Mouse (Mus musculus) brain, embryonic 18.5 days (tissue): Measurements from ENCODE around the gene Ccl22.
A peak's percentile ranks its signal among the peaks of the same experiment; 100 is the strongest.

Experiments used
- DNase-seq: peaks from one replicate; pipeline ENCODE4 v3.0.0-alpha.2; 2012; ENCODE audit warnings: low read depth, low spot score

The Ccl22 gene

GRCm38 (mm10) chr8:94734735-94735350, 10.5 kb upstream of the Ccl22 start:
- DNase-seq = no peak

DNA sequence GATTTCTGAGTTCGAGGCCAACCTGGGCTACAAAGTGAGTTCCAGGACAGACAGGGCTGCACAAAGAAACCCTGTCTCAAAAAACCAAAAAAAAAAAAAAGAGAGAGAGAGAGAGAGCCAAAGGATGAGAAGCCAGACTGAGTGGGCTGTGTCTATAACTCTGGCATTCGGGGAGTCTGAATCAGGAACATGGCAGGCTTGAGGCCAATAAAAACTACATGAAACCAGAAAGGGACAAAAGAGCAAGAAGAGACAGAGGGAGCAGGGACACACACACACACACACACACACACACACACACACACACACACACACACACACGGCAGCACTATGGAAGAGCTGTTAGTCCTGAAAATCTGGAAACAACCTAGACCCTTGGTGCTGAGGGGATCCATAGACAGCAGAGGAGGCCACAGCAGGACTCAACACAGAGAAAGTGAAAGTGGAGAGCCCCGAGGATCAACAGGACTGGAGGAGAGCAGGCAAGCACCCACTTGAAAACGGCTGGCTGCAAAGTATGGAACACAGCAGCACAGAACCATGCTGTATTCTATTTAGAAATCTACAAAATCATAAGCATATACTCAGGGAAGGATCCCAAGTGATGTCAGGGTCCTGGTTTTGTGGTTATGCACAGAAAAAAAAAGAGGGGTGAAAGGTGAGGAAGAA, 9.8 kb upstream of the Ccl22 start:
- DNase-seq = no peak

- no peak for DNase-seq
These were observed 5.6 kb upstream of the Ccl22 start for GRCm38 (mm10) chr8:94739829-94740228.

GRCm38 (mm10) chr8:94740591-94740990, 4.8 kb upstream of the Ccl22 start:
- no peak for DNase-seq

- DNase-seq = no peak
These were observed 3.7 kb upstream of the Ccl22 start for GRCm38 (mm10) chr8:94741726-94742125.

GRCm38 (mm10) chr8:94744484-94744883, 906 bp upstream of the Ccl22 start:
- no peak for DNase-seq

DNA sequence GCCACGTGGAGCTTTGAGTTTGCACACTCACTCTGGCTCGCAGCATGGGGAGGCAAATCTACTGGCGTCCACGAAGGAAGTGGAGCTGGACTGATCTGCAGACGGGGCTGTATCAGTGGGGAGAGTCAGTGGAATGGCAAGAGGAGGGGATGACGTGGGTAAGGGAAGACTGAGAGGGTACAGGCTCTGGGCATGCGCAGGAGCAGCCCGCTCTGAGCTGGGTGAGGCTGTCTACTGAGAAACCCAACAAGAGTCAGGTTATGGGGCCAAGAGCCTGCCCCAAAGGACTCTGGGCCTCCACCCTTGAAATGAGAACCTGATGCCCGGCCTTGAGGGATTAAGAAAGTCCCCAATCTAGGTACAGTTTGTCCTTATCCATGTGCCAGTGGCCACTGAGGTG, 418 bp upstream of the Ccl22 start:
- DNase-seq = no peak

DNA sequence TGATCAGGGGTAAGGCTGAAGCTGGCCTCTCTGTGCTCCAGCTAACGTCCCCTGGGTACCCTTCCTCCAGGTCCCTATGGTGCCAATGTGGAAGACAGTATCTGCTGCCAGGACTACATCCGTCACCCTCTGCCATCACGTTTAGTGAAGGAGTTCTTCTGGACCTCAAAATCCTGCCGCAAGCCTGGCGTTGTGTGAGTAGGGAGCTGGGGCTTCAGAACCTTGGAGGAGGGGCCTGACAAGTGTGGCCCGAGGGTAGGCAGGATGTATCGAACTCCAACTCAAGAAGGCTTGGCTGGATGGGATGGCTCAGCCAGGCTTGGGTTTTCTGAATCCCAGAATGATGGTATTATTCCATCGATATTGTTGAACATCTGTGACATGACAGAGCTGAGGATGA, 1.4 kb downstream of the Ccl22 start:
- DNase-seq = no peak

DNA sequence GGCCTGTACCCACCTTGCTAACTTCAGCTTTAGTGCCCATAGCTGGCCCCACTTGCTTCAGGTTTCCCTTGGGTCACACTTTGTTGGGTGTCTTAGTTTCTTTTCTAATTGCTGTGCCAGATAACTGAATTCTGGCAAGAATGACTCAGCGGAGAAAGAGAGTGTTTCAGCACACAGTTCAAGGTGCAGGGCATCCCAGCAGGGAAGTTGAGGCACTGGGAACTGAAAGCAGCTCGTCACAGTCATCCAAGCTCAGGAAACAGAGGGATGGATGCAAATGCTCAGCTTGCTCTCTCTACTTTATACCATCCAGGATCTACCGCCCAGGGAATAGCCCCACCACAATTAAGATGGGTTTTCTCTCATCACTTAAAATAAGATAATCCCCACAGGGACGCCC, 3.0 kb downstream of the Ccl22 start:
- no peak for DNase-seq

DNA sequence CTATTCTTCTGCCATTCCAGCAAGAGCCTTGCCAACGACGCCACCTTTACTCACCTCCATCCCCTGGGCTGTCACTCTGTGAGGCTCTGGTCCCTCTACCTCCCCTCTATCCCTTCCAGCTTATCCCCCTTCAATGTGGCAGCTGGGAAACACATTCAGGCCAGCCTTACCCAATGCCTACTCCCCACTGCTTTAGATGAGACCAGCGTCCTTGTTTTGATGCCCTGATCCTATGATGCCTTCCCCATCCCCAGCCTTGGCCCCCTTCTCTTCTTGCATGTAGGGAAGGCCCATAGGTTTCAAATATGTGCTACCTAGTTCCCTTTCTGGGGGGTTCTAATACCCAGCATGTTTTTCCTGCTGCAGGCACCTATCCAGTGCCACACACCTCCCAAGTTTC, 4.6 kb downstream of the Ccl22 start:
- no peak for DNase-seq

GRCm38 (mm10) chr8:94751023-94751849, 5.8 kb downstream of the Ccl22 start:
- DNase-seq = no peak

DNA sequence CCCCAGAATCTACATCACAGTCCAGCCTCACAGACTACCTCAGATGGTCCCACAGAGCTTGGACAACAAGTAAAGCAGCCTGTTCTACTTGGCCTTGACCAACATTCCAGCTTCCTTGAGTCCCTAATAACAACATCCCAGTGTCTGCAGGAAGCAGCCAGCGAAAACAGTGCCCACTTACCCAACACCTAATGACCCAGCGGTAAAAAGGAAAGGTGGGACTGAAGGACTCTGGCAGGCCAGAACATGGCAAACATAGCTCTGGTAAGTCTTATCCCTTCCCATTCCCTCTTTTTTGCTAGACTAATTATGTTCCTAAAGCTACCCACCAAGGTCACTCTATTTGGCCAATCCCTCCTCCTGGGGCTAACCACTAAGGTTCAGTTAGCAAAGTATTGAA, 8.6 kb downstream of the Ccl22 start:
- no peak for DNase-seq

DNA sequence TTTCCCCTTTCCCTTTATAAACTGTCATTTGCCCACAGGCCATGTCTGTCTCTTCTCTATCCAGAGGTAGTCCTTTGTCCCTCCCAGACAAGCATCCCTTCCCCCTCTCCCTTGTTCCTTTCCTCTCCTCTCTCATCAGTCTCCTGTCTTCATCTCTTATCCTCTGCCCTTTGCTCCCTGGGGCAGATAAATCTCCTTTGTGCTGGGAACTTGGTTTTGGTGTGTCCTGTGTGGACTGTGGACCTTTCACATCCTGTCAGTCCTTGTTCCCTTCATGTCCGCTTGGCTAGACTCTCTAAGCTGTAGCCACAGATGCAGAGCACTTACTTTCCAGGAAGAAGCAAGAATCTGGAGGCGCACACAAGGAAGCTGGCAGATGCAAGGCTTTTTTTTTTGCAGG, 9.1 kb downstream of the Ccl22 start:
- DNase-seq = no peak

- no peak for DNase-seq
These were observed 21.6 kb downstream of the Ccl22 start for GRCm38 (mm10) chr8:94767035-94767434.

DNA sequence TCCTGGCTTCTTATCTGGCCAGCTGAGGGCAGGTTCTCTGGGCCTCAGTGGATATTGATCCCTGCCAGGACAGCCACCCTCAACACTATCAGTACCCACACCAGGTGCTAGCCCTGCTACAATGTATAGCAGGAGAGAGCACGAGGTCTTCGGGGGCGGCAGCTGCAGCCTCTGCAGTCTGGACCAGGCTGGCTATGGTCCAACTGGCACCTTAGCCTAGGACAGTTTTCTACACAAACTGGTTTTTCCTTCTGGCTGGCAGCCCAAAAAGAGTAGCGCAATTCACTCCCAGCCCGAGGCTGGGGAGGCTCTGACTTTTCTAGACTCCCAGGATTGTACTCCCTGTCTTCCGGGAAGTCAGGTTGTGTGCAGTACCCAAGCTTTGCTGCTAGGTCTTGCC, 25.6 kb downstream of the Ccl22 start:
- no peak for DNase-seq

- DNase-seq = peak; percentile 58
These were observed 26.7 kb downstream of the Ccl22 start, which contains the start of gene Cx3cl1 for GRCm38 (mm10) chr8:94771941-94772670. Gene Cx3cl1 (plus strand): TSS chr8:94772009.

DNA sequence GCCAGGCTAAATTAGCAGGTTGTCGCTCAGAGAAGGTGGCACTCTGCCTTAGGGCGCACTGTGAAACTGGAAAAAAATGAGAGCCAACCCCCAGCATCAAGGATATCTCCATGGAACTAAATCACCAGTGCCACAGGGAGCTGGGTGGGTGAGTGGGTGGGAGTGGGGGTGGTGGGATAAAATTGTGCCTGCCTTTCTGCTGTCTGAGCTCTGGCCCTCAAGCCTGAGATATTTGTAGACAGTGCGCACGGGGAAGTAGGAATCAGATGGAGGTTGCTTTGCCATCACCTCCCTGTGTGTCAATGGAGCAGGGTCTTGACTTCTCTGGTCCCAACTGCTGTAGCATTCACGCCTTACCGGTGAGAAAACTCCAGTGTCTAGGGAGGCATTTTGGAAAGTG, 27.7 kb downstream of the Ccl22 start:
- no peak for DNase-seq

GRCm38 (mm10) chr8:94773700-94774171, 28.3 kb downstream of the Ccl22 start:
- DNase-seq = peak; percentile 8

- DNase-seq = no peak
These were observed 29.2 kb downstream of the Ccl22 start for GRCm38 (mm10) chr8:94774601-94775000.

DNA sequence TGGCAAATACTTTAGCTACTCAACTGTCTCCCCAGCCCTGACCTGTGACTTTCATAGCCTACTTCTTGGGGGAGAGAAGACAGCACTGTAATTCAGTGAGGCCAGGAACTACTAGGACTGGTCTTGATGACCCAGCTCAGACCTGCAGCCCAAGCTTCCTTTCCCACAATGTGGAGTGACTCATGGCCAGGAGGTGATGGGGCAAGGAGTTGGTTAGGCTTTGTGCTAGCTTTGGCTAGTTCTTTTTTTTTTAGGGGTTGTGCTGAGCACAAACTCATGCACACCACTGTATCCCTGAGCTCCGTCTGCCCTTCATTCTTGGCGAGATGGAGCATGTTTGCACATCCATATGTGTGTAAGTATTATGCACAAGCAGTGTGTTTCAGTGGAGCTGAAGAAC, 31.0 kb downstream of the Ccl22 start:
- no peak for DNase-seq

GRCm38 (mm10) chr8:94778036-94778435, 32.6 kb downstream of the Ccl22 start:
- no peak for DNase-seq

GRCm38 (mm10) chr8:94778473-94778872, 33.1 kb downstream of the Ccl22 start:
- DNase-seq = no peak
